Mouse (Mus musculus) cortical plate, adult 2 months (tissue): ENCODE measurements around the gene Unc119.
A peak's percentile ranks its signal among the peaks of the same experiment; 100 is the strongest.

ENCODE experiments used
- CTCF ChIP-seq: fragments of 200-500 bp; IDR thresholded peaks from 2 replicates; pipeline ENCODE4 v1.5.1; 2011; ENCODE audit warnings: mild to moderate bottlenecking, control low read depth, low read length; ENCODE audit not compliant: insufficient read depth; ENCODE audit errors: extremely low read depth
- POLR2A ChIP-seq: fragments of 200-500 bp; IDR thresholded peaks from 2 replicates; pipeline ENCODE4 v1.6.1; 2011; ENCODE audit warnings: mild to moderate bottlenecking, low read length, control low read depth; ENCODE audit not compliant: insufficient read depth; ENCODE audit errors: extremely low read depth

DNA sequence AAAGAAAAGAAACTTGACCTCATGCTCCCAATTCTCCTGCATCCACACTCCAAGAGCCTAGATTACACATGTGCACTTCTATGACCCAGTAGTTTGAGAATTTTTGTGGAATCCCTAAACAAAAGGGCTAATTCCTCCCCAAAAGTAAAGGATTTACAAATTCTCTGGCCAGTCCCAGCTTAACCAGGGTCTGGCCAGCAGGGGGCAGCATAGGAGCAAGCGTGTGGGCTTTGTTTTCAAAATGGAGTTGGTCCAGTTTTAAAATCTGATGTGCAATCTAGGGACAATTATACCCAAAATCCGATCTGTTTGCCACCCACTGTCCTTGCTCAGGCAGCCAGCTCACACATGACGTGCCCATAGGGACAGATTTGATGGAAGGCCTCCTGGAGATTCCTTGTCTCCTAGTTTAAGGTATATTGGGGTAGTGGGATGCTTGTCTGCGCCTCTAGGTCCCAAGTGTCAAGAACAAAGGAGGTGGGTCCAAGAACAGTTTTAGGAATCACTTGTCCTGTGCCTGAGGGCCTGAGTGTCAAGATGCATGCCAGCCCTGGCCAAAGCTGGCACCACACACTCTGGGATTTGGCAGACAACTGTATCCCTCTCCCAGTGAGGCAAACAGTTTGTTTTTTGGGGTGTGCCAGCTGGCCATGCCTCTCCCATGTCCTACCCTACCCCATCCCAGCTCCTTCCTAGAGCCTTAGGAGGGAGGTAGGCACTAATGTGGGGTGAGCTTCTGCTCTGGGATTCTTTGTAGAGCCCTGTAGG is 12.4 kb downstream of the Unc119 start:
- no peak for TF ChIP-seq POLR2A
- peak; percentile 70 for TF ChIP-seq CTCF
